Mouse (Mus musculus) liver, embryonic 15.5 days (tissue): ENCODE results near the gene Neurl1a. TPM values are rescaled to one million over a fixed set of nuclear protein-coding genes. Genes with fewer than 3 reads are reported as not detected.
"Not testable (repeated sequence)": the region's sequence is repeated elsewhere in the genome, so short reads cannot be mapped to it uniquely, and the experiment has no call there.

ENCODE experiments used
- ATAC-seq: fragments of 200-750 bp; cut with Nextera tagmentation; 2 replicates; pipeline ENCODE4 v1.8.0; 2017; ENCODE audit warnings: moderate number of reproducible peaks, mild to moderate bottlenecking, moderate library complexity; ENCODE audit not compliant: insufficient read depth
- H3K27ac ChIP-seq: fragments of 300-500 bp; sonication (generic); replicated peaks from 2 replicates; pipeline ENCODE4 v1.5.1; 2015; ENCODE audit warnings: mild to moderate bottlenecking, inconsistent platforms
- H3K27me3 ChIP-seq: fragments of 300-500 bp; sonication (generic); 2 replicates; pipeline ENCODE4 v1.6.1; 2015; ENCODE audit warnings: mild to moderate bottlenecking, inconsistent platforms
- H3K36me3 ChIP-seq: fragments of 300-500 bp; sonication (generic); replicated peaks from 2 replicates; pipeline ENCODE4 v1.6.1; 2015; ENCODE audit warnings: moderate library complexity, mild to moderate bottlenecking, inconsistent platforms
- H3K4me1 ChIP-seq: fragments of 300-500 bp; sonication (generic); replicated peaks from 2 replicates; pipeline ENCODE4 v1.6.1; 2015; ENCODE audit warnings: inconsistent platforms
- H3K4me2 ChIP-seq: fragments of 300-500 bp; sonication (generic); 2 replicates; pipeline ENCODE4 v1.6.1; 2015; ENCODE audit warnings: moderate library complexity, mild to moderate bottlenecking, inconsistent platforms
- H3K4me3 ChIP-seq: fragments of 300-500 bp; sonication (generic); replicated peaks from 2 replicates; pipeline ENCODE4 v1.5.1; 2015; ENCODE audit warnings: mild to moderate bottlenecking, inconsistent platforms
- H3K9ac ChIP-seq: fragments of 300-500 bp; sonication (generic); 2 replicates; pipeline ENCODE4 v1.6.1; 2015; ENCODE audit warnings: moderate library complexity, mild to moderate bottlenecking, inconsistent platforms
- H3K9me3 ChIP-seq: fragments of 300-500 bp; sonication (generic); replicated peaks from 2 replicates; pipeline ENCODE4 v1.6.1; 2016; ENCODE audit warnings: inconsistent platforms
- WGBS: fragments of 180-500 bp; shearing (Covaris S2); methylation state at CpG from one replicate; pipeline ENCODE4 v1.1.7; 2015; ENCODE audit warnings: mixed read lengths; ENCODE audit not compliant: insufficient replicate concordance; 5-methylcytosine and 5-hydroxymethylcytosine counted together
- polyA plus RNA-seq: library from polyadenylated mRNA; unstranded; fragments of >200 nt; fragmentation: Nextera tagmentation; extraction: Ambion mirVana; gene quantifications from 2 replicates; pipeline ENCODE4 v1.2.1, GENCODE M21; 2015

Gene Neurl1a
- polyA plus RNA-seq, result 1.1 and 1.5 TPM in 2 replicates

DNA sequence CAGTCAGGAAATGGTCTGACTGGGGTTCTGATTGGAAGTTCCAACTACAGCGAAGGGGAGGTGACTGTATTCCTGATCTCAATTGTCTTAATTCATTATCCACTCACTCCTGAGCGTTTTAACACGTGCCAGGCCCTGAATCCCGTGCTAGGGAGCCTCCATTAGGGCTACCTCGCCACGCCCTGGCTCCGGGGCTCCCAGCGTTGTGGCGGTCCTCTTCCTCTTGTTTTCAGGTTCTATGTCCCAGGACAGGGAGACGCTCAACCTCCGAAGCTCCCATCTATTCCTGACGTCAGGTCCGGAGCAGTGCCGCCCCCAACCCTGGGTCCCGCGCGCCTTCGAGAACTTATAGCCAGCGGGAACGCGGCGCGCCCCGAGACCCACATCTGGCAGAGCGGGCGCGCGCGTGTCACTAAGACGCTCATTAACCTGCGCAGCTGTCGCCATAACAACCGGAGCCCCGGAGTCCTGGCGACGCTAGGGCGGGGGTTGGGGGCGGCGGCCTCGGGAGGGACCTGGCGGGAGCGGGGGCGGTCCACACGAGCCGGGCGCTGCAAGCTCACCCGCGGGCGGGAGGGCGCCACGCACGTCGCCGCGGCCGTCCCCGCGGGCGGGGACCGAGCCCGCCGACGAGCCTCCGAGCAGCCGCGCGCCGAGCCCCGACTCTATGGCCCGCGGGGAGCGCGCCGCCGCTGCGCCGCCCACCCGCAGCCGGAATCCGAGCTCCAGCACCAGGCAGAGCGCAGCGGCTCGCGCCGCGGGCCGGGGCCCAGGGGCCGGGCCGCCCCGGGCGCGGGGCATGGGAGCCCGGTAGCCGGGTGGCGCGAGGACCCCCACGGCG is at the start of gene Neurl1a:
Gene Neurl1a (plus strand): TSS at position 390 of the 841 bp plus-strand sequence.
- WGBS, result under 1% methylated on average over 75 of the region's 98 CpGs
- peak within 1 kb of the TSS; percentile 73 for H3K4me2 ChIP-seq
- no peak within 1 kb of the TSS for H3K9ac ChIP-seq
- ATAC-seq, result no peak
- peaks cover 8% of the 10 kb centered on the region; the same call in 1 of the 2 replicates for H3K4me1 ChIP-seq
- H3K4me3 ChIP-seq, result peak within 1 kb of the TSS; percentile 51
- no peaks in the 10 kb centered on the region for H3K36me3 ChIP-seq
- no peaks in the 10 kb centered on the region for H3K9me3 ChIP-seq
- H3K27ac ChIP-seq, result no peak within 1 kb of the TSS
- H3K27me3 ChIP-seq, result peaks cover 70% of the 10 kb centered on the region

DNA sequence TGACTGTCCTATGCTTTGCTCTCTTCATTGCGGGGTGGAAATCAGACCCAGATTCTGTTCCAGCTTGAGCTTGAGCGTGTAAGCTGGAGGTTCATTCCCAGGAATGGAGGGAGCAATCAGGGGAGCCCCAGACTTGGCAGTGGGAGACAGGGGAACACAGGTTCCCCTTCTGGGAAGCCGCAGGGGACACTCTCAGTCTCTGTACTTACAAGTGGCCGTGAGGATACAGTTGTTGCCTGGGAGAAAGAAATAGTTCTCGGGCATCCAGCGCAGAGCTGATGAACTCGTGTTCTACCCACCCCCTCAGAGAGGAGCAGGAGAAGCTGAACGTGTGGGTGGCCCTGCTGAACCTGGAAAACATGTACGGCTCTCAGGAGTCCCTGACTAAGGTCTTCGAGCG is 49.8 kb upstream of the Neurl1a start:
- H3K4me2 ChIP-seq, result no peak overlapping the region
- H3K27me3 ChIP-seq, result no peaks in the 10 kb centered on the region
- no peak overlapping the region for H3K9ac ChIP-seq
- no peak overlapping the region for H3K4me3 ChIP-seq
- no peaks in the 10 kb centered on the region for H3K9me3 ChIP-seq
- H3K27ac ChIP-seq, result no peak overlapping the region
- no peak for ATAC-seq
- H3K4me1 ChIP-seq, result peaks cover 6% of the 10 kb centered on the region; the same call in 1 of the 2 replicates
- 82% methylated on average over 11 of the region's 11 CpGs for WGBS
- H3K36me3 ChIP-seq, result peaks cover 87% of the 10 kb centered on the region

DNA sequence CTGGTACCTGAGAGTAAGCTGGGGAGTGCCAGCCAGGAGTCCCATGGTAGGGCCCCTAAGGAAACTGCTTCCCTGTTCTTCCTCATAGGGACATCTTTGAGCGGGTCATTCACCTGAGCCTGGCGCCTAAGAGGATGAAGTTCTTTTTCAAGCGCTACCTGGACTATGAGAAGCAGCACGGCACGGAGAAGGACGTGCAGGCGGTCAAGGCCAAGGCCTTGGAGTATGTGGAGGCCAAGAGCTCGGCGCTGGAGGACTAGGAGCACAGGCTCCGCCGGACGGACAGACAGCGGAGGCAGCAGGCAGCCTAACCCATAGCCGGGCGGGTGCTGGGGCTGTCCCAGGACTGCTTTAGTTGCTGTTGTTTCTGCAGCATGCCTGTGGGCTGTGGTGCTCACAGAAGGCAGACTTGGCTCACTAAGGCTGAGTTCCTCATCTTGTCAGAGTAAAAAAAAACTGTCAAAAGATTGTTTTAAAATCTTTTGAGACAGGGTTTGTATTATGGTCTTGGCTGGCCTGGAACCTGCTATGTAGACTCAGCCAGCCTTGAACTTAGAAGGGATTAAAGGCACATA is 48.0 kb upstream of the Neurl1a start:
- Histone ChIP-seq H3K27me3 (no peaks in the 10 kb centered on the region), H3K4me1 (peaks cover 6% of the 10 kb centered on the region; the same call in 1 of the 2 replicates), H3K9me3 (no peaks in the 10 kb centered on the region), H3K4me3 (no peak overlapping the region), H3K36me3 (peaks cover 70% of the 10 kb centered on the region), H3K9ac (no peak overlapping the region), H3K27ac (no peak overlapping the region), H3K4me2 (no peak overlapping the region)
- 85% methylated on average over 15 of the region's 15 CpGs for WGBS
- ATAC-seq, result no peak

DNA sequence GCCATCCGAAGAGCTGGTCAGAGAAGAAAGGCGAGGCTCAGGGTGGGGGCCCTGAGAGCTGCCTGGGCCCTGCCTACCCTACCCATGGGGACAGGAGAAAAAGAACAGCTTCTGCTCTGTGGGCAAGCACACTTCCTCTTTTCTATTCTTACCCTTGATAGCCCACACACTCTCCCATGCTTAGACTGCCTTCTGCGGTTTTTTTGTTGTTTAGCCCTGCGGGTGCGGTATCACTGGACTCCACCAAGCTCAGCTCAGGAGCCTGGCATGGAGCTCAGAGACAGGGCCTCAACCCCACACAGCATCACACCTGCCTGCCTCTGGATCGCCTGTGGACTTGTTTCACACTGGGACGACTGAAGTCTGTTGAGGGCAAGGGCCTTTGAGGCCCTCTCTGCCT is 45.5 kb upstream of the Neurl1a start:
- 21% methylated on average over 7 of the region's 7 CpGs for WGBS
- no peak overlapping the region for H3K4me3 ChIP-seq
- no peaks in the 10 kb centered on the region for H3K9me3 ChIP-seq
- no peak overlapping the region for H3K27ac ChIP-seq
- H3K27me3 ChIP-seq, result peaks cover 9% of the 10 kb centered on the region
- no peak overlapping the region for H3K9ac ChIP-seq
- ATAC-seq, result peak; percentile 40
- peaks cover 20% of the 10 kb centered on the region for H3K4me1 ChIP-seq
- H3K4me2 ChIP-seq, result no peak overlapping the region
- peaks cover 45% of the 10 kb centered on the region for H3K36me3 ChIP-seq

DNA sequence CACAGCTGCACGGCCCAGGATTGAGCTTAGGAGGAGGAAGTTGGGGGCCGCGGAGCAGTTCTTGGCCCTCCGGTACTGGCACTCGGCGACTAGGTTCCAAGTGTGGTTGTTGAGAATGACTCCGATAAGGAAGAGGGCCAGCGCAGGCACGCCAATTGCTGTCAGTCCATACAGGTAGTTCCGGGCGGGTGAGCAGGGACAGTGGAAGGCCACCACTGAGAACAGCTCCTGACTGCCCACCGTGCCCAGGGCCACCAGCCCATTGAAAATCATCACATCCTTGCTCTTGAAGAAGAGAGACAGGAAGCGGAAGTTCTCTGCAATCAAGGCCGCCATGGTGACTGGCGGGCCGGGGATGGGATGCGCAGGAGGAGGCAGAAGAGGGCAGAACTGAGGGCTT is 43.1 kb upstream of the Neurl1a start:
- no peak for ATAC-seq
- 75% methylated on average over 17 of the region's 17 CpGs for WGBS
- Histone ChIP-seq H3K36me3 (peaks cover 21% of the 10 kb centered on the region), H3K4me3 (no peak overlapping the region), H3K9me3 (no peaks in the 10 kb centered on the region), H3K9ac (no peak overlapping the region), H3K27ac (no peak overlapping the region), H3K4me1 (peaks cover 23% of the 10 kb centered on the region), H3K4me2 (no peak overlapping the region), H3K27me3 (peaks cover 21% of the 10 kb centered on the region)

DNA sequence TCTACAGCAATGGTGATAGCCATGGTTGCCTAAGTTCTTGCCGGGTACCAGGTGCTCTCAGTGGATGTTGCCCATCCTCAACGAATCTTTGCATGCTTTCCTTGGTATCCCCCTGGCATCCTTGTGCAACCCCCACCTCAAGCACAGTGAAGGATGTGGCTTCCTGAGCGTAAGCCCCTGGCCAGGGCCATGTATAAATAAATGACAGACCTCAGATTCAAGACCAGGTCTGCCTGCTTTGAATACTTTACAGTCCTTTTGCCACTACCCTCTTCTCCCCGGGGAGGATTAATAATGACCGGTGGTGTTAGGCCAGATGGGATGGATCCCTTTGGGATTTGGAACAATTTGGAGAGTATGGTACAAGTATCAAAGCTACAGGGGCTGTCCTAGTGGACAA is 42.5 kb upstream of the Neurl1a start:
- Histone ChIP-seq H3K9me3 (no peaks in the 10 kb centered on the region), H3K4me3 (no peak overlapping the region), H3K9ac (no peak overlapping the region), H3K27me3 (peaks cover 21% of the 10 kb centered on the region), H3K27ac (no peak overlapping the region), H3K36me3 (peaks cover 15% of the 10 kb centered on the region), H3K4me1 (peaks cover 23% of the 10 kb centered on the region), H3K4me2 (no peak overlapping the region)
- 59% methylated on average over 5 of the region's 5 CpGs for WGBS
- ATAC-seq, result no peak

DNA sequence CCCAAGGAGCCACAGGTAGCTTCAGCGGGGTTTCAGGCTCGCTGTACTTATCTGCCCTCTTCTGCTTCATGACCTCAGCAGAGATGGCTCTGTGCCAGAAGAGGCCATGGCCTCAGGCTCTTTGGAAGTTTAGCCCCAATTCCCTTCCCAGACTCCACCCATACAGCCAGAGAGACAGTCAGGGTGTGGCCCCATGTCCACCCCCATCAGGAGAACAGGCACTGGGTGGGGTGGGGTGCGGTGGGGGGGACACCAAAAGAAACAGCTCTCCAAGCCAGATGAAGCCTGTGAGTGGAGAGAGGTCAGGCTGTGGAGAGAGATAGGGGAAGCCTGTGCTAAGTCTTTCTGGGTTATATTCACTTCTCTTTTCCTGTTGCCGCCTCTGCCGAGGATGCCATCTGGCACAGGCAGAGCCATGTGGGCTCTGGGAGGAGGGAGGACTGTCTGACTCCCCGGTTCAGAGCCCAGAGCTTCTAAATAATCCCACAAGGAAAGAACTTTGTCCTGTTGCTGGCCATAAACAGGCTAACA is 41.5 kb upstream of the Neurl1a start:
- H3K4me1 ChIP-seq, result peaks cover 23% of the 10 kb centered on the region
- peak overlapping the region; percentile 48; the same call in 1 of the 2 replicates for H3K27ac ChIP-seq
- no peaks in the 10 kb centered on the region for H3K9me3 ChIP-seq
- H3K4me2 ChIP-seq, result peak overlapping the region; percentile 59
- peak; percentile 35 for ATAC-seq
- peaks cover 21% of the 10 kb centered on the region for H3K27me3 ChIP-seq
- H3K36me3 ChIP-seq, result peaks cover 6% of the 10 kb centered on the region; the same call in 1 of the 2 replicates
- peak overlapping the region; percentile 40 for H3K4me3 ChIP-seq
- 12% methylated on average over 6 of the region's 6 CpGs for WGBS
- H3K9ac ChIP-seq, result no peak overlapping the region

DNA sequence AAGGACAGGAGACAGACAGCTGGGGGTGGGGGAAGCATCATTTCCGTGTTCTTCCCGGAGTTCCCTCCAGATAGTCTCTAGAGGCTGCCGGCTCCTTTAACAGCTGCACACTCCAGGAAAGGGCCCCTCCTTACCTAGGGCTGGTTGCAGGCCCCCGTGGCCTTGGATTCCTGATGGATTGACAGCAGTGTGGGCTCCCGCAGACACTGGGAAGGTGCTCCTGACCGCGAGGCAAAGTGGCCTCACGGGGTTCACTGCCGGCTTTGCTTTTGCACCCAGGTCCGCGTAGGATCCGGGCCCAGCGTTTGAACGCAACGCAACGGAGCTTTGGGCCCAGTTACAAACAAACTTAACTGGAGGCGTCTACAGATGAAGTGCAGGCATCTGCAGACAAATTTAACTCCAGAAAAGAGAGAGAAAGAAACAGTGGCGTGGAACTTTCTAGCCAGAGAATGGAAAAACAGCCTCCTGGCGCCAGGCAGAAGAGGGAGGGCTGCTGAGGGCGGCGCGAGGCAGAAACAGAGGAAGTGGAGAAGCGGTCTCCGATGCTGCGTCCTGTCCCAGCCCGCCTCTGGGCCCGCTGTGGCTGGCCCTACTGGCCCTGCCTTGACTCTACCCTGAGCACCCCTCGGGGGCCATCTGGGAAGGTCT is 40.7 kb upstream of the Neurl1a start, which contains the start of gene Calhm2:
Gene Calhm2 (minus strand): TSS at position 524 of the 651 bp plus-strand sequence.
- H3K27me3 ChIP-seq, result peaks cover 21% of the 10 kb centered on the region
- ATAC-seq, result peak; percentile 51
- no peak within 1 kb of the TSS for H3K9ac ChIP-seq
- H3K4me1 ChIP-seq, result peaks cover 23% of the 10 kb centered on the region
- H3K9me3 ChIP-seq, result no peaks in the 10 kb centered on the region
- WGBS, result 2% methylated on average over 28 of the region's 28 CpGs
- H3K4me3 ChIP-seq, result peak within 1 kb of the TSS; percentile 40
- peak within 1 kb of the TSS; percentile 59 for H3K4me2 ChIP-seq
- H3K36me3 ChIP-seq, result no peaks in the 10 kb centered on the region
- peak within 1 kb of the TSS; percentile 48; the same call in 1 of the 2 replicates for H3K27ac ChIP-seq

DNA sequence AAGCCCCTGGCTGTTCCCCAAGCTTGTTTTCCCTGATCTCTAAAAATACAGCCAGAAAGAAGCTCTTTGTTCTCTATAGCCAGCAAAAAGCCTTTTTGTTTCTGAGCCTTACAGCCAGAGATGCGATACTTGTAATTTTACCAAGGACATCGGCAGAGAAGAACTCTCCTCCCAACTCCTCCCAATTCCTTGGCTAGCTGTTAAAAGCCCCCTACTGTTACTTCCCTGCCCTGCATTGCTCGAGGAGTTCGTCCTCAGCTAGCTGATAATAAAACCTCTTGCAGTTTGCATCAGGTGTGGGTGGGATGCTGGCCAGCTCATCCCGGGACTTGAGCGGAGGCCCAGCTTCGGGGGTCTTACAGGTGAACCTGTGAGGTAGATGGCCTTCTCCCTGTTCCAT is 39.0 kb upstream of the Neurl1a start:
- H3K27me3 ChIP-seq, result peaks cover 28% of the 10 kb centered on the region

DNA sequence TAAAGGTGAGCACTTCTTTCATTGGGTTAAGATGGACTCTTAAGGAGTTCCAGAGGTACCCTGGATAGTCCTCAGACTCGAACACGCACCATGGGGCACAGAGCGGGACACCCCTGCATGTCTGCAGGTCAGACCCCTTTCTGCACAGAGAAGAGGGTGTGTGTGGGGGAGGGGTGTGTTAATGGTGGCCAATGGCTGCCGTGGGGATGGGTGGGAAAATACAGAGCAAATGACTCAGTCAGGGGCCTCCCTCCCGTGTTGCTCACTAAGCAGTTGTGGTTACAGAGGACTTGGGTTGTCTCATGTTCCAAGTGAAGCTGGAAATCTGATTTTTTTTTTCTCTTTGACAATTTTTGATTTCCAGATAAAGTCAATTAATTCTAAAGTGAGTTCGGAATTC is 36.2 kb upstream of the Neurl1a start:
- H3K9me3 ChIP-seq, result no peaks in the 10 kb centered on the region
- no peak overlapping the region for H3K4me2 ChIP-seq
- H3K27ac ChIP-seq, result no peak overlapping the region
- no peaks in the 10 kb centered on the region for H3K36me3 ChIP-seq
- no peak overlapping the region for H3K4me3 ChIP-seq
- H3K27me3 ChIP-seq, result peaks cover 25% of the 10 kb centered on the region
- ATAC-seq, result no peak
- H3K9ac ChIP-seq, result no peak overlapping the region
- peaks cover 7% of the 10 kb centered on the region for H3K4me1 ChIP-seq
- WGBS, result 55% methylated on average over 6 of the region's 6 CpGs

More for the DNA sequence above, 39.0 kb upstream of the Neurl1a start:
- not testable (repeated sequence) for ATAC-seq, H3K9me3 ChIP-seq, H3K4me2 ChIP-seq, H3K4me3 ChIP-seq, H3K9ac ChIP-seq, H3K36me3 ChIP-seq, H3K27ac ChIP-seq
- peaks cover 17% of the 10 kb centered on the region for H3K4me1 ChIP-seq
- WGBS, result 49% methylated on average over 7 of the region's 7 CpGs

DNA sequence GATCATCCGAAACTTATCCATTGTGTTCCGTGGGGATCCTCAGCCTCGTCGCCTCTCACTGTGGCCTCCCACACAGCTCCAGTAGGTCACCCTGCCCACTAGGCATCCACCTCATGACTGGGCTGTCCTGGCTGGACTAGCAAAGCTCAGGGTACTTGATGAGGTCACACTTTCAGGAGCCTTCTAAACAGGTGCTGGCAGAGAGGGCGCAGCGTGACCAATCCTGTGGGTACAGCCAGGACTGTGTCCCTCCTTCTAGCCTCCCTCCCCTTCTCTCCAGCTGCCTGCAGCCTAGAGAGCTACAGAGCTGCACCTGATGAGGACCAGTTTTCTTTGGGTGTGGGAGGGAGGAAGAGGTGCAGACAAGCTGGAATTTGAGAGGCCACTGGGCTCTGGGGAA is 34.5 kb upstream of the Neurl1a start, which contains the start of gene Calhm1:
Gene Calhm1 (minus strand): TSS at position 101 of the 400 bp plus-strand sequence.
- 73% methylated on average over 6 of the region's 6 CpGs for WGBS
- no peaks in the 10 kb centered on the region for H3K36me3 ChIP-seq

More for the DNA sequence above, 34.5 kb upstream of the Neurl1a start, which contains the start of gene Calhm1:
- Histone ChIP-seq H3K9me3 (no peaks in the 10 kb centered on the region), H3K4me3 (no peak within 1 kb of the TSS), H3K27ac (no peak within 1 kb of the TSS), H3K27me3 (peaks cover 15% of the 10 kb centered on the region; the same call in 1 of the 2 replicates), H3K9ac (no peak within 1 kb of the TSS), H3K4me2 (no peak within 1 kb of the TSS), H3K4me1 (no peaks in the 10 kb centered on the region)
- ATAC-seq, result no peak
